Mouse (Mus musculus): ENCODE measurements around the gene Grik4. TPM values are rescaled to one million over a fixed set of nuclear protein-coding genes. Genes with fewer than 3 reads are reported as not detected.
A peak's percentile ranks its signal among the peaks of the same experiment; 100 is the strongest.

The Grik4 gene
- polyA plus RNA-seq, 1 experiment from 2014 or later: 5.8 TPM

- peak overlapping the region; percentile 31; the same call in 1 of the 2 replicates for H3K9ac ChIP-seq
Measured at GRCm38 (mm10) chr9:42764823-42765560, 179.3 kb downstream of the Grik4 start.

GRCm38 (mm10) chr9:42758682-42759205 is 185.5 kb downstream of the Grik4 start:
- 67% methylated on average over 5 of the region's 5 CpGs for WGBS
- H3K4me1 ChIP-seq (replicated peaks; ENCODE audit: control insufficient read depth, insufficient read depth, low read length): peaks cover 8% of the 10 kb centered on the region
- DNase-seq (ENCODE audit: low spot score) (no peak), ATAC-seq (ENCODE audit: low FRiP score) (no peak)
- no peak overlapping the region for H3K9ac ChIP-seq
- no peaks in the 10 kb centered on the region for H3K36me3 ChIP-seq (replicated peaks; ENCODE audit: control insufficient read depth, insufficient read depth)
- H3K27me3 ChIP-seq (ENCODE audit: control insufficient read depth, insufficient read depth, low read length): no peaks in the 10 kb centered on the region
- no peak overlapping the region for H3K4me2 ChIP-seq (replicated peaks)
- H3K9me3 ChIP-seq (ENCODE audit: control insufficient read depth, low read length): no peaks in the 10 kb centered on the region
- no peak overlapping the region for H3K27ac ChIP-seq
- H3K4me3 ChIP-seq (replicated peaks; ENCODE audit: low read length): no peak overlapping the region

More at GRCm38 (mm10) chr9:42764823-42765560, 179.3 kb downstream of the Grik4 start:
- Histone ChIP-seq H3K36me3 (replicated peaks; ENCODE audit: control insufficient read depth, insufficient read depth) (no peaks in the 10 kb centered on the region), H3K27me3 (ENCODE audit: control insufficient read depth, insufficient read depth, low read length) (no peaks in the 10 kb centered on the region), H3K9me3 (ENCODE audit: control insufficient read depth, low read length) (no peaks in the 10 kb centered on the region), H3K27ac (peak overlapping the region; percentile 66), H3K4me1 (replicated peaks; ENCODE audit: control insufficient read depth, insufficient read depth, low read length) (peaks cover 22% of the 10 kb centered on the region), H3K4me3 (replicated peaks; ENCODE audit: low read length) (no peak overlapping the region), H3K4me2 (replicated peaks) (no peak overlapping the region; the same call in 1 of the 2 replicates)
- DNase-seq (ENCODE audit: low spot score) (peak; percentile 39), ATAC-seq (ENCODE audit: low FRiP score) (peak; percentile 17; the same call in 1 of the 2 replicates)
- WGBS: 37% methylated on average over 11 of the region's 11 CpGs

- Histone ChIP-seq H3K4me1 (replicated peaks; ENCODE audit: control insufficient read depth, insufficient read depth, low read length) (peaks cover 2% of the 10 kb centered on the region), H3K9me3 (ENCODE audit: control insufficient read depth, low read length) (no peaks in the 10 kb centered on the region), H3K27ac (no peak overlapping the region), H3K27me3 (ENCODE audit: control insufficient read depth, insufficient read depth, low read length) (no peaks in the 10 kb centered on the region), H3K9ac (no peak overlapping the region), H3K4me2 (replicated peaks) (no peak overlapping the region), H3K4me3 (replicated peaks; ENCODE audit: low read length) (no peak overlapping the region), H3K36me3 (replicated peaks; ENCODE audit: control insufficient read depth, insufficient read depth) (no peaks in the 10 kb centered on the region)
- DNase-seq (ENCODE audit: low spot score) (no peak), ATAC-seq (ENCODE audit: low FRiP score) (no peak)
- 79% methylated on average over 3 of the region's 3 CpGs for WGBS
Measured at GRCm38 (mm10) chr9:42757012-42757640, 187.2 kb downstream of the Grik4 start.

- no peaks in the 10 kb centered on the region for H3K36me3 ChIP-seq (replicated peaks; ENCODE audit: control insufficient read depth, insufficient read depth)
- no peak overlapping the region for H3K27ac ChIP-seq
- no peaks in the 10 kb centered on the region for H3K4me1 ChIP-seq (replicated peaks; ENCODE audit: control insufficient read depth, insufficient read depth, low read length)
- H3K4me2 ChIP-seq (replicated peaks): no peak overlapping the region
- ATAC-seq (ENCODE audit: low FRiP score): no peak
- no peak overlapping the region for H3K4me3 ChIP-seq (replicated peaks; ENCODE audit: low read length)
- no peaks in the 10 kb centered on the region for H3K27me3 ChIP-seq (ENCODE audit: control insufficient read depth, insufficient read depth, low read length)
- no peaks in the 10 kb centered on the region for H3K9me3 ChIP-seq (ENCODE audit: control insufficient read depth, low read length)
- no peak for DNase-seq (ENCODE audit: low spot score)
- 54% methylated on average over 8 of the region's 8 CpGs for WGBS
- H3K9ac ChIP-seq: no peak overlapping the region
Measured at GRCm38 (mm10) chr9:42754699-42755098, 189.6 kb downstream of the Grik4 start.

- WGBS: 84% methylated on average over 2 of the region's 2 CpGs
- Histone ChIP-seq H3K9me3 (ENCODE audit: control insufficient read depth, low read length) (no peaks in the 10 kb centered on the region), H3K9ac (no peak overlapping the region), H3K27ac (no peak overlapping the region), H3K27me3 (ENCODE audit: control insufficient read depth, insufficient read depth, low read length) (no peaks in the 10 kb centered on the region), H3K4me2 (replicated peaks) (no peak overlapping the region), H3K4me3 (replicated peaks; ENCODE audit: low read length) (no peak overlapping the region), H3K4me1 (replicated peaks; ENCODE audit: control insufficient read depth, insufficient read depth, low read length) (no peaks in the 10 kb centered on the region), H3K36me3 (replicated peaks; ENCODE audit: control insufficient read depth, insufficient read depth) (no peaks in the 10 kb centered on the region)
- ATAC-seq (ENCODE audit: low FRiP score) (no peak), DNase-seq (ENCODE audit: low spot score) (no peak)
Measured at GRCm38 (mm10) chr9:42751160-42751559, 193.1 kb downstream of the Grik4 start.

GRCm38 (mm10) chr9:42750176-42750575 is 194.1 kb downstream of the Grik4 start:
- ATAC-seq (ENCODE audit: low FRiP score): no peak

GRCm38 (mm10) chr9:42745982-42746381 is 198.3 kb downstream of the Grik4 start:
- DNase-seq (ENCODE audit: low spot score): no peak
- no peak overlapping the region for H3K4me2 ChIP-seq (replicated peaks)
- WGBS: 82% methylated on average over 8 of the region's 8 CpGs
- no peaks in the 10 kb centered on the region for H3K36me3 ChIP-seq (replicated peaks; ENCODE audit: control insufficient read depth, insufficient read depth)
- no peak overlapping the region for H3K27ac ChIP-seq
- no peaks in the 10 kb centered on the region for H3K27me3 ChIP-seq (ENCODE audit: control insufficient read depth, insufficient read depth, low read length)
- no peak for ATAC-seq (ENCODE audit: low FRiP score)
- H3K4me1 ChIP-seq (replicated peaks; ENCODE audit: control insufficient read depth, insufficient read depth, low read length): no peaks in the 10 kb centered on the region
- H3K9ac ChIP-seq: no peak overlapping the region
- no peak overlapping the region for H3K4me3 ChIP-seq (replicated peaks; ENCODE audit: low read length)
- H3K9me3 ChIP-seq (ENCODE audit: control insufficient read depth, low read length): no peaks in the 10 kb centered on the region

More at GRCm38 (mm10) chr9:42750176-42750575, 194.1 kb downstream of the Grik4 start:
- no peak overlapping the region for H3K9ac ChIP-seq
- no peaks in the 10 kb centered on the region for H3K27me3 ChIP-seq (ENCODE audit: control insufficient read depth, insufficient read depth, low read length)
- no peaks in the 10 kb centered on the region for H3K9me3 ChIP-seq (ENCODE audit: control insufficient read depth, low read length)
- H3K27ac ChIP-seq: no peak overlapping the region
- no peaks in the 10 kb centered on the region for H3K4me1 ChIP-seq (replicated peaks; ENCODE audit: control insufficient read depth, insufficient read depth, low read length)
- H3K4me3 ChIP-seq (replicated peaks; ENCODE audit: low read length): no peak overlapping the region
- WGBS: 67% methylated on average over 3 of the region's 3 CpGs
- H3K4me2 ChIP-seq (replicated peaks): no peak overlapping the region
- no peaks in the 10 kb centered on the region for H3K36me3 ChIP-seq (replicated peaks; ENCODE audit: control insufficient read depth, insufficient read depth)
- no peak for DNase-seq (ENCODE audit: low spot score)

- no peak for DNase-seq (ENCODE audit: low spot score)
- no peak overlapping the region for H3K9ac ChIP-seq
- no peak overlapping the region for H3K4me3 ChIP-seq (replicated peaks; ENCODE audit: low read length)
- H3K27ac ChIP-seq: no peak overlapping the region
- whole genome bisulfite sequencing: 82% methylated on average over 5 of the region's 5 CpGs
- no peaks in the 10 kb centered on the region for H3K27me3 ChIP-seq (ENCODE audit: control insufficient read depth, insufficient read depth, low read length)
- H3K36me3 ChIP-seq (replicated peaks; ENCODE audit: control insufficient read depth, insufficient read depth): no peaks in the 10 kb centered on the region
- H3K4me2 ChIP-seq (replicated peaks): no peak overlapping the region
- ATAC-seq (ENCODE audit: low FRiP score): no peak
- H3K9me3 ChIP-seq (ENCODE audit: control insufficient read depth, low read length): no peaks in the 10 kb centered on the region
- H3K4me1 ChIP-seq (replicated peaks; ENCODE audit: control insufficient read depth, insufficient read depth, low read length): no peaks in the 10 kb centered on the region
Measured at GRCm38 (mm10) chr9:42742385-42742784, 201.9 kb downstream of the Grik4 start.

- no peak for ATAC-seq (ENCODE audit: low FRiP score)
- WGBS: 60% methylated on average over 7 of the region's 7 CpGs
- peaks cover 18% of the 10 kb centered on the region for H3K4me1 ChIP-seq (replicated peaks; ENCODE audit: control insufficient read depth, insufficient read depth, low read length)
- H3K4me2 ChIP-seq (replicated peaks): no peak overlapping the region
- no peak overlapping the region for H3K4me3 ChIP-seq (replicated peaks; ENCODE audit: low read length)
- no peaks in the 10 kb centered on the region for H3K9me3 ChIP-seq (ENCODE audit: control insufficient read depth, low read length)
- no peak overlapping the region for H3K9ac ChIP-seq
- H3K27me3 ChIP-seq (ENCODE audit: control insufficient read depth, insufficient read depth, low read length): no peaks in the 10 kb centered on the region
- H3K27ac ChIP-seq: no peak overlapping the region
- H3K36me3 ChIP-seq (replicated peaks; ENCODE audit: control insufficient read depth, insufficient read depth): no peaks in the 10 kb centered on the region
- DNase-seq (ENCODE audit: low spot score): no peak
Measured at GRCm38 (mm10) chr9:42736697-42737335, 207.5 kb downstream of the Grik4 start.
